Mouse (Mus musculus) testis, adult 2 months (tissue): ENCODE results near the gene Spon1.

Experiments used
- CTCF ChIP-seq: fragments of 200-500 bp; IDR thresholded peaks from 2 replicates; pipeline ENCODE4 v1.5.1; 2012; ENCODE audit warnings: low read depth, mild to moderate bottlenecking, inconsistent platforms, low read length, moderate library complexity; ENCODE audit not compliant: control insufficient read depth, insufficient read depth, insufficient replicate concordance
- POLR2A ChIP-seq: fragments of 200-500 bp; IDR thresholded peaks from 2 replicates; pipeline ENCODE4 v1.6.1; 2012; ENCODE audit warnings: low read depth, mild to moderate bottlenecking, inconsistent platforms, low read length, moderate library complexity; ENCODE audit not compliant: control insufficient read depth

GRCm38 (mm10) chr7:113825498-113826205, 59.9 kb downstream of the Spon1 start:
- TF ChIP-seq CTCF (no peak), POLR2A (no peak)
